Mouse (Mus musculus): ENCODE measurements at regions not wholly inside any gene's neighbourhood (a gene's known extent, or its start where the extent isn't known, plus 50 kb on each side); places are given as distances from the start of the nearest gene placed in this dataset.

- TF ChIP-seq CTCF (IDR thresholded peaks at IDR 0.05; ENCODE audit: low read depth) (no peak), EP300 (IDR thresholded peaks at IDR 0.05; ENCODE audit: low read depth) (no peak)
These were observed 279.0 kb upstream of the Gm11042 start for GRCm38 (mm10) chr12:74595208-74595607.

Data from liver, postnatal 0 days (tissue).